Mouse (Mus musculus): Measurements from ENCODE around the gene Rgma.

Gene Rgma

GRCm38 (mm10) chr7:73433637-73434335 is 58.5 kb downstream of the Rgma start:
- in situ Hi-C loops (cut with MboI) = no loop called here

DNA sequence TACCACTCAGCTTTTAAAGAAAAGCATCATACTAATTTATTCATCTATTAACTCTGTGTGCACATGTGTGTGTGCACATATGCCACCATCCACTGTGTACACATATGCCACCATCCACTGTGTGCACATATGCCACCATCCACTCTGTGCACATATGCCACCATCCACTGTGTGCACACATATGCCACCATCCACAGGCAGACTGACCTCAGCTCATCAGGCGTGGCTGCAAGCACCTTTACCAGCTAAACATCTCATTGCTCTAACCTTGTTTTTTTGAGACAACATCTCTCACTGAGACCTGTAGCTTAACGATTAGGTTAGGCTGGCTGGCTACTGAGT is 59.0 kb downstream of the Rgma start:
- in situ Hi-C loops (cut with MboI) = no loop called here

GRCm38 (mm10) chr7:73435685-73436084 is 60.4 kb downstream of the Rgma start:
- in situ Hi-C loops (cut with MboI) = no loop called here

DNA sequence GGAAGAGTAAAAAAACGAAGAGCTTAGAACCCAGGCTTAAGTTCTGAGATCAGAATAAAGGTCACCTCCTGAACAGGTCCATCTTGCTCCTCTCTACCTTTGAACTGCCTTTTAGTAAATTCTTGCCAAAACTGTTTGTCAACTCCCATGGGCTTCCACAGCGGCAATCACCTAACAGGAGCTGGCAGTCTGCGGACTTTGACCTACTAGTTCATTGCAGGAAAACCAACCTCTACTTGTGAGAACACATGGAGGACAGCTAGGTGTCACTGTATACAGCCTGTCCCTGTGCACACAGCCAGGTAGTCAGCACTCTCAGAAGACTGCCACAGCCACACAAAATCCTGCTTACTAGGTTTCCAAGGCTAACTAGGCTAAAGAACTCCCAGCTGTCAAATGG is 66.5 kb downstream of the Rgma start:
- in situ Hi-C loops (cut with MboI) = no loop called here

- in situ Hi-C loops (cut with MboI) = no loop called here
Observed at GRCm38 (mm10) chr7:73442246-73442645, 66.9 kb downstream of the Rgma start.

DNA sequence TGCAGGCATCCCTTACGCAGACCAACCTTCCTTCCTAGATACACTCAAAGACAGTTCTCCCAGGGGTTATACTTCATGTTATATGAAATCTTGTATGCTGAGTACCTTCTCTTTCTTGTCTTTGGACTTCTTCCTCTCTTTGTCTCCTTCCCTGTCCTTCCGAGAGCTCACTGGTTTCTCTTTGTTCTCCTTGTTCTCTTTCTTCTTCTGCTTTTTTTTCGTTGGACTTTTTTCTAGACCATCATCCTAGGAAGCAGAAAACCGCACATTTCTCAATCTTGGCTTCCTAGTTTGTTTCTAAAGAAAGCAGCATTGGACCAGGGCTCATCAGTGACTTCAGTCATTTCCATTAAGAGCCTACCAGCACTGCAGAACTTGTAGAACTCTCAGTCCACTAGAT is 76.3 kb downstream of the Rgma start:
- in situ Hi-C loops (cut with MboI) = no loop called here

DNA sequence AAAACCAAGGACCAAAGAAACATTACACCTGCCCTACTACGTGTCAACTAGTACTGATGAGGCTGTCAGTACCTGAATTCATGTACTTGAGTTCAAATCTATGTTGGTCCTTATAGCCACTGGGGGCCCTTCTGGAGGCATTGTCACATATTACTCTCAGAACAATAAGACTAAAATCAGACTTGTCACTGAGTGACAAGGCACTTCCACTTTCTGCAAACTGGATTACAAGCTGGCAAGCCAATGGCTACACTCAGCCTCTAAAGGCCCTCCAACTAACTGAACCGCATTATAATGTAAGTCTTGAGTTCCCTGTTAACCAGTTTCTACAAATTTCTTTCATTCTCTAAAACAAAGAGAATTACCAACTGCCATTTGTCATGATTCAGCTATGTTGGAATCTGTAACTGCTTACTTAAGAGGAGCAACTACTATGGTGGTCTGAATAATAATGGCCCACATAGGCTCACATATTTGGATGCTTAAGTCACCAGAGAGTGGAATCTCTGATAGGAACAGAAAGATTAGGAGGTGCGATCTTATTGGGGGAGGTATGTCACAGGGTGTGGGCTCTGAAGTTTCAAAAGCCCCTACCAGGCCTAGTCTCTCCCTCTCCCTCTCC is 77.0 kb downstream of the Rgma start:
- in situ Hi-C loops (cut with MboI) = no loop called here

DNA sequence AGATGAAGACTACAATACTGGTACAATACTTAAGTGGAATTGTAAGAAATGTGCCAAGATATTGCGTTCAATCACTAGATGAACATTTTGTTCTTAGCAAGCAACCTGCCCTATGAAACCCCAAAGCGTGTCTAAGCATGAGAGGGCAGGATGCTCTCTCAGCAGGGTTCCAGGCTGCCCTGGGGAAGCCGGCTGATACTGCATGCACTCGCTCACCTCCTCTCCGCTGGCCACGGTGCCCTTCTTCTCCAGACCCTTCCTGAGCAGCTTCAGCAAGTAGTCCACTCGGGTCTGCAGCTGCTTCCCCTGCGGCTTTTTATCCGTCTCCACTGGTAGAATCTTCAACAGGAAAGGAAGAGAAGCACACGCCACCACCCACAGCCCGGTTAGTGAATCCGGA is 78.8 kb downstream of the Rgma start:
- in situ Hi-C loops (cut with MboI) = no loop called here

DNA sequence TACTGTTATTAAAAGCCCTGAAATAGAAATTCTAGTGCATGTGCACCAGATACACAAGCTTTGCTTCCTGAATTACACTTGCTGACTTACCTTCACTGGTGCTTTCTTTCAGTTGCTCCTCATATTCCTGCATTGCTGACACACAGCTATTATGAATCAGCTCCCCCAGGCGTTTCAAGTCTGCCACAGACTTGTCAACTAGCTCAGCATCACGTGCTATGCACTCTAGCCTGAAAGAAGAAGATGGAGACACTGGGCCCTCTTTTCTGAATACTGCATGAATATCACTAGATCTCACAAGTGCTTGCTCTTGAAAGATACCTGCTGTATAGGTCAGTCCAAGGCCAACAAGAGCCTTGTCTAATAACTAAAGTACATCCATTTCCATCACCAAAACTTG is 88.2 kb downstream of the Rgma start:
- in situ Hi-C loops (cut with MboI) = no loop called here

- in situ Hi-C loops (cut with MboI) = no loop called here
Observed at GRCm38 (mm10) chr7:73467741-73468140, 92.4 kb downstream of the Rgma start.

Data from mature B cell (primary cell).